Comparison of ENCODE assay signal across 9 mouse cellular contexts in the genomic region with DNA sequence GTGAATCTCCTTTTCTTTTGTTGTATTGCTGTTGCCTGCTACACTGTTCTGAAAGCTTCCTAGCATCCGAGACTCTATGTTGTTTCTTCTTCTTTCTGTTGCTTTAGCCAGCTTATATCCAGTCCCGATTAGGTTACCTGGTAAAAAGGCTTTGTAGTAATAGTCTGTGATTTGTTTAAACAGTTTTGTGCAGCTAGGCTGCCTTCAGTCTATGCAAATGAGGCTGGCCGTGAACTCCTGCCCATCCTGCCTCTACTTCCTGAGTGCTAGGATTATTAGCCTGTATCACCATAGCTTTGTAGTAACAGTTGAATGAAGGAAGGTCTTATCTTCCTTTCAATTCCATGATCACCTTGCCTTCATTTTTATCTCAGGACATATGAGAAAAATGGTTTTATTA. TPM values are rescaled to one million over a fixed set of nuclear protein-coding genes. Genes with fewer than 3 reads are reported as not detected.
DNase-seq lines count a peak whose midpoint lies in the region; ATAC-seq and TF ChIP-seq lines count a peak whose summit lies in the region.
"Had no signal": no experiment of that assay in that cellular context is flagged by ENCODE, and none has a peak within 500 bp of the region (broad histone marks: within the 10 kb centered on the region; RNA-seq: fewer than 3 reads in every experiment).

No protein-coding gene starts in this region.

- peaks cover 17% of the 10 kb centered on the region; the same call in 1 of the 2 replicates for H3K36me3 ChIP-seq in kidney, postnatal 0 days (ENCODE audit: insufficient read depth, low read length)
- peaks cover 28% of the 10 kb centered on the region for H3K36me3 ChIP-seq in embryonic facial prominence, embryonic 14.5 days (ENCODE audit: control insufficient read depth, insufficient read depth, low read length)
- peaks cover 41% of the 10 kb centered on the region for H3K36me3 ChIP-seq in intestine, embryonic 14.5 days (ENCODE audit: control insufficient read depth, insufficient read depth, low read length)
- peaks cover 17% of the 10 kb centered on the region for H3K36me3 ChIP-seq in myocyte (ENCODE audit: control insufficient read depth, insufficient read depth)

- DNase-seq in kidney, postnatal 0 days (ENCODE audit: low spot score): no peak
- DNase-seq in kidney, adult 18-20 months: no peak
- DNase-seq in embryonic facial prominence, embryonic 14.5 days (ENCODE audit: low spot score): no peak
- DNase-seq in intestine, embryonic 14.5 days (ENCODE audit: low spot score): no peak
- DNase-seq in cerebellum, adult 9-11 months: no peak
- DNase-seq in spleen, postnatal 10 days (ENCODE audit: low spot score in 2 of 2): no peak
- DNase-seq in gastrocnemius, postnatal 4 days (ENCODE audit: low spot score in 2 of 2): no peak

- H3K79me2 ChIP-seq in myocyte (ENCODE audit: control insufficient read depth, insufficient read depth): peaks cover 14% of the 10 kb centered on the region

- peak overlapping the region; percentile 80 for H3K4me2 ChIP-seq in kidney, postnatal 0 days (ENCODE audit: low read length)
- peak overlapping the region; percentile 80 for H3K4me2 ChIP-seq in embryonic facial prominence, embryonic 14.5 days (ENCODE audit: low read depth, low read length)
- H3K4me2 ChIP-seq in intestine, embryonic 14.5 days (ENCODE audit: low read length): peak overlapping the region; percentile 73
- H3K4me2 ChIP-seq in myocyte (ENCODE audit: low read depth): peak overlapping the region; percentile 77

- no peaks in the 10 kb centered on the region for H3K9me3 ChIP-seq in kidney, postnatal 0 days (replicated peaks; ENCODE audit: low read length)
- no peaks in the 10 kb centered on the region for H3K9me3 ChIP-seq in embryonic facial prominence, embryonic 14.5 days (ENCODE audit: control insufficient read depth, low read length)
- H3K9me3 ChIP-seq in intestine, embryonic 14.5 days (ENCODE audit: control insufficient read depth, low read length): no peaks in the 10 kb centered on the region

- no peak for ATAC-seq in kidney, postnatal 0 days (replicated peaks; ENCODE audit: low FRiP score, low read depth)
- no peak for ATAC-seq in embryonic facial prominence, embryonic 14.5 days (ENCODE audit: low read depth)
- ATAC-seq in intestine, embryonic 14.5 days (replicated peaks; ENCODE audit: low FRiP score, low TSS enrichment, low read depth): no peak

- H3K27me3 ChIP-seq in kidney, postnatal 0 days (ENCODE audit: insufficient read depth, low read length): no peaks in the 10 kb centered on the region
- no peaks in the 10 kb centered on the region for H3K27me3 ChIP-seq in embryonic facial prominence, embryonic 14.5 days (replicated peaks; ENCODE audit: control insufficient read depth, insufficient read depth, low read length)
- H3K27me3 ChIP-seq in intestine, embryonic 14.5 days (replicated peaks; ENCODE audit: control insufficient read depth, insufficient read depth, low read length): no peaks in the 10 kb centered on the region
- H3K27me3 ChIP-seq in myocyte (ENCODE audit: control insufficient read depth, insufficient read depth, insufficient read length): no peaks in the 10 kb centered on the region

- TF ChIP-seq POLR2A in myocyte (IDR thresholded peaks at IDR 0.05; ENCODE audit: insufficient read length, low read depth): no peak

- H3K4me3 ChIP-seq in kidney, postnatal 0 days (replicated peaks; ENCODE audit: low read depth, low read length): no peak overlapping the region
- peak overlapping the region; percentile 76 for H3K4me3 ChIP-seq in embryonic facial prominence, embryonic 14.5 days (ENCODE audit: low read depth, low read length)
- H3K4me3 ChIP-seq in intestine, embryonic 14.5 days (ENCODE audit: low read depth, low read length): peak overlapping the region; percentile 81
- H3K4me3 ChIP-seq in myocyte: peak overlapping the region; percentile 66

- no peak overlapping the region for H3ac ChIP-seq in myocyte (ENCODE audit: control insufficient read depth, insufficient read length)

- WGBS in kidney, postnatal 0 days: 43% methylated on average over 3 of the region's 3 CpGs
- WGBS in embryonic facial prominence, embryonic 14.5 days: 55% methylated on average over 3 of the region's 3 CpGs
- WGBS in intestine, embryonic 14.5 days: 46% methylated on average over 3 of the region's 3 CpGs

- H3K9ac ChIP-seq in kidney, postnatal 0 days (ENCODE audit: low read depth, low read length): no peak overlapping the region
- 0 out of 2 replicates have a peak overlapping the region, but pooled peaks have one; percentile 68 for H3K9ac ChIP-seq in embryonic facial prominence, embryonic 14.5 days (ENCODE audit: low read depth, low read length)
- 0 out of 2 replicates have a peak overlapping the region, but pooled peaks have one; percentile 22 for H3K9ac ChIP-seq in intestine, embryonic 14.5 days (ENCODE audit: low read length)

- no peak overlapping the region for H3K27ac ChIP-seq in kidney, postnatal 0 days
- no peak overlapping the region for H3K27ac ChIP-seq in embryonic facial prominence, embryonic 14.5 days (replicated peaks; ENCODE audit: low read depth, low read length)
- no peak overlapping the region for H3K27ac ChIP-seq in intestine, embryonic 14.5 days (ENCODE audit: low read depth)

- 0 out of 2 replicates have a peak, but pooled peaks cover 5% of the 10 kb centered on the region for H3K4me1 ChIP-seq in kidney, postnatal 0 days (replicated peaks; ENCODE audit: insufficient read depth, low read length)
- H3K4me1 ChIP-seq in embryonic facial prominence, embryonic 14.5 days (ENCODE audit: control insufficient read depth, insufficient read depth, low read length): peaks cover 12% of the 10 kb centered on the region
- peaks cover 11% of the 10 kb centered on the region for H3K4me1 ChIP-seq in intestine, embryonic 14.5 days (replicated peaks; ENCODE audit: control insufficient read depth, insufficient read depth, low read length)

- TF ChIP-seq CTCF in kidney, postnatal 0 days (IDR thresholded peaks at IDR 0.05; ENCODE audit: low read depth): no peak

TF ChIP-seq in myocyte, 11 proteins besides CTCF, POLR2A, EP300 and RAD21:
- TF ChIP-seq CEBPB (IDR thresholded peaks at IDR 0.05; ENCODE audit: insufficient read depth, poor library complexity, severe bottlenecking): no peak
- no peak for TF ChIP-seq POLR2AphosphoS2 (IDR thresholded peaks at IDR 0.05; ENCODE audit: insufficient read length, low read depth)
- no peak for TF ChIP-seq MYOD1 (IDR thresholded peaks at IDR 0.05; ENCODE audit: control insufficient read depth in 1 of 3, insufficient read length in 2 of 3, low read depth in 2 of 3)

RNA-seq across cellular contexts. Expression of a gene that starts 1.5 kb away (rescaled TPM):
- polyA plus RNA-seq in kidney, postnatal 0 days (2015; fragmentation: Nextera tagmentation; extraction: Ambion mirVana): 13.8 and 15.5 TPM in 2 replicates
- polyA plus RNA-seq in embryonic facial prominence, embryonic 14.5 days (2014; fragmentation: Nextera tagmentation; extraction: Ambion mirVana): 18.2 and 23.0 TPM in 2 replicates
- 31.3 and 32.8 TPM in 2 replicates for polyA plus RNA-seq in intestine, embryonic 14.5 days (2014; fragmentation: Nextera tagmentation; extraction: Ambion mirVana)
- 5.1 TPM for polyA plus RNA-seq in myocyte (2012; fragmentation: generic; extraction: Trizol)
- 1 to 10 TPM; 7.0 to 8.1 TPM for total RNA-seq in gastrocnemius, postnatal 4 days (2021)

RNA-seq across cellular contexts. Expression of a gene that starts 12.9 kb away (rescaled TPM):
- 28.0 and 28.1 TPM in 2 replicates for polyA plus RNA-seq in kidney, postnatal 0 days (2015; fragmentation: Nextera tagmentation; extraction: Ambion mirVana)
- 24.0 and 24.6 TPM in 2 replicates for polyA plus RNA-seq in embryonic facial prominence, embryonic 14.5 days (2014; fragmentation: Nextera tagmentation; extraction: Ambion mirVana)
- 16.7 and 17.9 TPM in 2 replicates for polyA plus RNA-seq in intestine, embryonic 14.5 days (2014; fragmentation: Nextera tagmentation; extraction: Ambion mirVana)
- 76.9 TPM for polyA plus RNA-seq in myocyte (2012; fragmentation: generic; extraction: Trizol)
- total RNA-seq in gastrocnemius, postnatal 4 days (2021): 10 to 100 TPM; 20.7 to 21.8 TPM

RNA-seq across cellular contexts. Expression of a gene that starts 40.6 kb away (rescaled TPM):
- 2.0 and 2.6 TPM in 2 replicates for polyA plus RNA-seq in kidney, postnatal 0 days (2015; fragmentation: Nextera tagmentation; extraction: Ambion mirVana)
- 0.52 and 0.56 TPM in 2 replicates for polyA plus RNA-seq in embryonic facial prominence, embryonic 14.5 days (2014; fragmentation: Nextera tagmentation; extraction: Ambion mirVana)
- polyA plus RNA-seq in intestine, embryonic 14.5 days (2014; fragmentation: Nextera tagmentation; extraction: Ambion mirVana): 7.0 and 10.4 TPM in 2 replicates
- not detected for polyA plus RNA-seq in myocyte (2012; fragmentation: generic; extraction: Trizol)
- total RNA-seq in gastrocnemius, postnatal 4 days (2021): under 1 TPM in 1 of 2 experiments, not detected in 1; 0.31 TPM
- total RNA-seq: layer of hippocampus, postnatal 14 days had no signal
